Mouse (Mus musculus) left cerebral cortex, postnatal 10 days (tissue): ENCODE results near the gene Arid4a. TPM values are rescaled to one million over a fixed set of nuclear protein-coding genes. Genes with fewer than 3 reads are reported as not detected.
"Not testable (repeated sequence)": the region's sequence is repeated elsewhere in the genome, so short reads cannot be mapped to it uniquely, and the experiment has no call there.

Experiments
- DNase-seq, 2 experiments: peaks; one replicate each; pipeline ENCODE4 v3.0.0; 2021 to 2022; ENCODE audit warnings: low spot score in 2 of 2, mixed read lengths in 1 of 2; ENCODE audit errors: extremely low spot score in 1 of 2
- intact Hi-C: fragments of 180-260 bp; cut with DNase I; formaldehyde crosslinking; loops from one replicate; pipeline ENCODE4 v1.15.1; 2025
- total RNA-seq, 2 experiments: library from RNA; stranded (reverse); gene quantifications; 2 replicates each; pipeline ENCODE4 v1.2.3; 2021

Gene Arid4a
- total RNA-seq, 2 experiments from 2014 or later = 31.2 to 32.2 TPM

DNA sequence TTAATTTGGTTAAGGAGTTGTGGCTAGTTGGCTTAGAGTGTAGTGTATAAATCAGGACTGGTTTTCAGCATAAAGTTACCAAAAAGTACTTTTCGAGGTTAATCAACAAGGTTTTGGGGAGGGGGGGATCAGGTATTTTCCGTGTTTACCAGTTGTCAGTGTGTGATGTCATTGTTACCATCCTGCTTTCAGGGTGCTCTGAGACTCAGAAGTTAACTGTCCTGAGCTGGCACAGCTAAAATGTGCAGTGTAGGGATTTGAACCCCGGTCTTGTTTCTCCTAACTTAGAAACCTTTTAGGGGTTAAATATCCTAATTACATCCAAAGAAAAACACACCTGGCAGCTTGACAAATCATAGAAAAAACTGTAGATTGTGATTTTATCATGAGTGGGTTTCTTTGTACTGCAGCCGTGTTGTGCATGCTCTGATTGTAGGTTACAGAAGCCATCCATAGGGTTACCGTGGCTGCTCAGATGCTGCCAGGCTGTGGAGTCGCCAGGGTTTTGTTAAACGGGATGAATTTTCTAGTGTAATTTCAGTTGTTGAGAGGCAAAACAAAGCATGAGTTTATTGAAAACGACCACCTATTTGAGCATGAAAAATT, 31.8 kb downstream of the Arid4a start:
- intact Hi-C loops = no loop called here
- no peak for DNase-seq

DNA sequence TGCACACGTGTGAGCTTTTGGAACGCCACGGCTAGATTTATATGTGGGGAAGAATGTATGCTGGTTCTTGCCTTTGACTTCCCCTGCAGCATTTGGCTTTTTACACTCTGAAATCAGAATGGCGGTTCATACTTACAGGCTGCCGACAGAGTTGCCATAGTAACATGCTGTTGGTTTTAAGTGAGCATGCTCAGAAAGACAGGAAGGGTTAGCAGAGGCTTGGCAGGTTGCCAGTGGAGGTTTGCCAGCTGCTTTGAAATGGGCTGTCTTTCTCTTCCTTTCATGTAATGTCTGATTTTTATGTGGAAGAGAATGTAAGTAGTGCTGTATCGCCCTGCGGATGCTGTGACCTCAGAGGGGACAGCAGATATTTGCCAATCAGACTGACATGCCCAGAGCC, 32.3 kb downstream of the Arid4a start:
- peak; percentile 97 to 98 for DNase-seq
- intact Hi-C loops = no loop called here

DNA sequence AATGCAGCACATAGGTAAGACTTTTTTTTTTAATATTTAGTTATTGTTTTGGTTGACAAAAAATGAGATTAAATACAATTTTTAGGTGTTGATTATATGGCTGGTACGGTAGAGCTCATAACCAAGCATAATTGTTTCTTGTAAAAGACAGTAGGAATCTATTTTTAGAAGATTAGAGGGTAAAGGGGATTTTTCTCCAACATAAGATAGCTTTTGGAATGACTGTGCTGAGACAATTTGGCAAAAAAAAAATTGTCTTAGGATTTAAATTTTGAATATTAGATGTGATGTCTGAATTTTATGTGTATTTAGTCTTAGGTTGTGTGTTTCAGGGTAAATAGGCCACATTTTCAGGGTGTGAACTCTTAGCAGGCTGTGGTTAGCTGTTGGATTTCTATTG, 32.8 kb downstream of the Arid4a start:
- DNase-seq = no peak
- intact Hi-C loops = no loop called here

DNA sequence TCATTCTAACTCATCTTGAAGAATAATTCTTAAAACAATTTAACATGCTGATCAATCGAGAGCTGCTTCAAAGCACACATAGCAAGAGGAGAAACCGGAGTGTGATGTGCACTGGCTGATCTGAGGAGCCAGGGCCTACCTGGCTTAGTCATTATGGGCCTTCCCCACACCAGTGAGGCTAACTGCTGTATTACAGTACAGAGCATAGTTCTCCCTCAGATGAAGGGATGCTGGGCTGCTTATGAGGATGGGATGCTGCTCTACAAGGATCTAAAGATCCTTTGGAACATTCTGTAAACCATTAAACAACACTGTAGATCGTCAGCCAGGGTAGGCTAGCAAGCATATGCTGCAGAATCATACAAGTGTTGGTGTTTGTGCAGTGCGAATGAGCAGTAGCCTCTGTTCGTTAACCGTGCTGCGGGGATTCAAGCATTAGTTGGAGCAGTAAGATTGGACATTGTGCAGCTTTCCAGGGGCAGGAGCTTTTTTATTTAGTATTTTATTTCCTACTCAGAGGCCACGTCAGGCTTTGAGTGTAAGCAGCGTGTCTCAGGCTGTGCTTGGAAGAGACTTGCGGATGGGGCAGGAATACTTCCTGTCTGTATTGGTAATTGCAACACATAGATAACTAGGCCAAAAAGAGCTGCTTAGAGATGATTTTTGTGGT, 33.9 kb downstream of the Arid4a start:
- intact Hi-C loops = loop anchor here (5.0 kb wide), 1 partner anchor 32 kb away; the partner anchor contains the start of gene Arid4a
- DNase-seq = no peak

DNA sequence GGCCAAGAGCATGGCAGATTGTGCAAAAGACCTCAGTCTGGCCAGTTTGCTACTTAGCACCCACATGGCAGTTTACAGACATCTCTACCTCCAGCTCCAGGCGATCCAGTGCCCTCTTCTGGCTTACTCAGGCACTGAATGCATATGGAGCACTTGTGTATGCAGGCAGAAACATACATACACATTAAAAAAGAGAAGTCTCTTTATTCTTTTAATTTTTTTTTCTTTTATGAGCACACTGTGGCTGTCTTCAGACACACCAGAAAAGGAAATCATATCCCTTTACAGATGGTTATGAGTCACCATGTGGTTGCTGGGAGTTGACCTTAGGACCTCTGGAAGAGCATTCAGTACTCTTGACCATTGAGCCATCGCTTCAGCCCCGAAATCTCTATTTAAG, 35.3 kb downstream of the Arid4a start:
- peak in 1 of 2 experiments; percentile 33 for DNase-seq
- intact Hi-C loops = loop anchor here (5.0 kb wide), 1 partner anchor 34 kb away; the partner anchor contains the start of gene Arid4a

DNA sequence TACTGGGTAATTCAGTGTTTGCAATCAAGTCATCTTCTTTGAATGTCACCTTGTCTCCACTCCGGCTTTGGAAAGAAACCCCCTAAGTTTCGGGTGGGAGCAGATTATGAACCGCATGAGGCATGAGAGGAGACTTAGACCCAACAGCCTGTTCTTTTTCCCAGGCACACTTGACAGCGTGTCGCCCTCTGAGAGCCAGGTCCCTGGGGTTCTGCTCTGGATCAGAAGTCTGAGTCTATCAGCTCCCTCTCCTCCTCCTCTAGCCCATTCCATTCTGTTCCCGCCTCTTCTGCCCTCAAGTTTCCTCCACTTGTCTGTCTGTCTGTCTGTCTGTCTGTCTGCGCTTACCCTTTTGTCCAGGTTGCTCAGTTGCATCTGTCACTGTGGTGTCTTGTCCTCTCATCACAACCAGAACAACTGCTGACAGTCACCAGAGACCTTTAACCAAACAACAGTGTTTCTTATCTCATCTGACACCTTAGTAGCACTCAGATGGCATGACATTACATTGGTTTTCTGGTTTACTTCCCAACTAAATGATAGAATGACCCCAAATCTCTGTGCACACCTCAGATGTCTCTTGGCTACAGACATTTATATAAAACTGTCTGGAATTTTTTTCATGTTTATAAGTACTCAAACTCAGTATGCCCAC, 36.7 kb downstream of the Arid4a start:
- no peak for DNase-seq
- intact Hi-C loops = loop anchor here (5.0 kb wide), 1 partner anchor 35 kb away; the partner anchor contains the start of gene Arid4a

DNA sequence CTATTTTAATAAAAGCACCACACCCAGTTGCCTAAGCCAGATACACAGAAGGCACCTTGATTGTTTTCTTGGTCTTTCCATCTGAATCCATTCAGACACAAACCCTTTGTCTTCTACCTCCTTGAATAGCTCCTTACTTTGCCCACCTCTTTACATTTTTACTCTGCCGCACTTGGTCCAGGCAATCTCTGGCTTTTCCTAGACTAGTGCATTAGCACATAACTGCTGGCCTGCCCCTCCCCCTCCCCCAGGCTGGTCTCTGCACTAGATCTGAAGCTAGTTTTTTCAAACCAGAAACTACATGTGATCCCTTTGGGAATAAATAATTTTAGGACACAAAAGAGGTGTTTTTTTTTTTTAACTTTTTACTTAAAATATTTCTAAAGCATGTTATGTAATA, 37.2 kb downstream of the Arid4a start:
- intact Hi-C loops = loop anchor here (5.0 kb wide), 1 partner anchor 36 kb away; the partner anchor contains the start of gene Arid4a
- peak in 1 of 2 experiments; percentile 45 for DNase-seq

DNA sequence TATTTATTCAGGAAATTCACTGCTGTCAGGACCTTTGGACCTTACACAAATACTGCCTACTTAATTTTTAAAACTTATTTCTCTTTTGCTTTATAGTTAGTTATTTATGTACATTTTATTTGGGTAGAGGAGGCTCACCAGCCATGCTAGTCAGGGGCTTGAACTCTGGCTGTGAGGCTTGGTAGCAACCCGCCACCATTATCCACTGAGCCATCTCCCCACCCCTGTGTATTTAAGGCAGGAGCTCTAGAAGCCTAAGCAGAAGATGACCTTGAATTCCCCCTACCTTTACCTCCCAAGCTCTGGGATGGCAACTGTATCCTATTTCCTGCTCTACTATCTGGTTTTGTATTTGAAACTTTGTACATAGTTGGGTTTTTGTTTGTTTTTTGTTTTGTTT, 37.7 kb downstream of the Arid4a start:
- intact Hi-C loops = loop anchor here (5.0 kb wide), 1 partner anchor 36 kb away; the partner anchor contains the start of gene Arid4a
- DNase-seq = no peak

DNA sequence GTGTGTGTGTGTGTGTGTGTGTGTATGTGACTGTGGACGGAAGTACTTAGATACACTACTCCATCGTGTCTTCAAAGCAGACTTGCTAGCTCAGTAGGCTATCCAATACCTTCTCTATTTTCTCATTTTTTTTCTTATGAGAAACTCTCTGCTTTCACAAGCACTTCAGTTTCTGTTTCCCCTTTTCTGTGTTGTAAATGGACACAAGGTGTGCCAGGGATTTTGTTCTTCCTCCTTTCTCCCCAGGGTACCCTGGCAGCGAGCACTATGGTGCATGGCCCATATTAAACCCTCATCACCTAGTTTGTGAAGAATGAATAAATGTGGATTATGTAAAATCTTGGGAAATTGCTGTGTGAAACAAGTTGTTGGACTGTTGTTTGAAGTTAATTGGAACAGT, 39.7 kb downstream of the Arid4a start:
- intact Hi-C loops = no loop called here
- DNase-seq = no peak

DNA sequence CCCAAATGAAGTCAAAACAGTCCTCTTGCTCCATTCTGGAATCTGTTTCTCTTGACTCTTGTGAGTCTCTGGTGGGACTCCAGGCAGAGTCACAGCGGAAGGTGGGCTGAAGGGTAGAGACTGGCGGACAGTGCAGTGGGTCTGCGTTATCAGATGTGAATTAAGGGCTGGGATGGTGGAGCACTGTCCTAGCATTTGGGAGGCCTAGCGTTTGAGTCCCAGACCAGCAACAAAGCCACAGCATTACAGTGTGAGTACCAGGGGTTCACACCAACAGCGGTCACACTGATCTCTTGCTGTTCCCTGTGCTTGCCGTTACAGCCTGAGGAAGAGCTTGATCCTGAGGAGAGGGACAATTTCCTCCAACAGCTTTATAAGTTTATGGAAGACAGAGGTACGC, 44.0 kb downstream of the Arid4a start:
- intact Hi-C loops = no loop called here
- no peak for DNase-seq

DNA sequence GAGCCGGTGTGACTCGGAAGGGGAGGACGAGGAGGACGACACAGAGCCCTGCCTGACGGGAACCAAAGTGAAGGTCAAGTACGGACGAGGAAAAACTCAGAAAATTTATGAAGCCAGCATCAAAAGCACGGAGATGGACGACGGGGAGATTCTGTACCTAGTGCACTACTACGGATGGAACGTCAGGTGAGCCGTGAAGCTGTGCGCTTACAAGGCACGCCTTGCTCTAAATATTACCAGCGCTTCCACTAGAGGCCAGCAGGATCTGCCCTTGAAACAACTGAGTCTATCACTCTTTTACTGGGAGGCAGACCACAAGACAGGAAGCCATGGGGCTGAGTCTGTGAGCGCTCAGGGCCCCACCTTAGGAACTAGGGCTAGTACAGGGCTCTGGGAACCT, 54.1 kb downstream of the Arid4a start:
- intact Hi-C loops = no loop called here
- DNase-seq = no peak

DNA sequence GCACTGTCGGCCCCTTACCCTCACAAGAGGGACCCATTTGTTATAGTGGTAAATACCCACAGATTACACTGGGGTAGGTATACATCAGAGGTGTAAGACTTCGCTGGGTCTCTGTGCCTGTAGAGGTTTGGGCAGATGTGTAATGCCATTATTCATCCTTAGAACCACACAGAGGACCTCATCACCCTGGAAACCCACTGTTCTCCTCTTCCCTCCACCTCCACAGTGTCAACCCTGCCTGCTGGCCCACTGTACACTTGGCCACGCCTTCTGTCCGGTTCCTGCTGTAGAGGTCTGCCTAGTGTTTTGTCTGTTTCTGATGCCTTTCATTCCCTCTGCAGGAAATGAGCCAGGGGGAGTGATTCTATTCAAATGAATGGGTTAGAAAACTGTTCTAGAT, 56.3 kb downstream of the Arid4a start:
- intact Hi-C loops = no loop called here
- DNase-seq = no peak

DNA sequence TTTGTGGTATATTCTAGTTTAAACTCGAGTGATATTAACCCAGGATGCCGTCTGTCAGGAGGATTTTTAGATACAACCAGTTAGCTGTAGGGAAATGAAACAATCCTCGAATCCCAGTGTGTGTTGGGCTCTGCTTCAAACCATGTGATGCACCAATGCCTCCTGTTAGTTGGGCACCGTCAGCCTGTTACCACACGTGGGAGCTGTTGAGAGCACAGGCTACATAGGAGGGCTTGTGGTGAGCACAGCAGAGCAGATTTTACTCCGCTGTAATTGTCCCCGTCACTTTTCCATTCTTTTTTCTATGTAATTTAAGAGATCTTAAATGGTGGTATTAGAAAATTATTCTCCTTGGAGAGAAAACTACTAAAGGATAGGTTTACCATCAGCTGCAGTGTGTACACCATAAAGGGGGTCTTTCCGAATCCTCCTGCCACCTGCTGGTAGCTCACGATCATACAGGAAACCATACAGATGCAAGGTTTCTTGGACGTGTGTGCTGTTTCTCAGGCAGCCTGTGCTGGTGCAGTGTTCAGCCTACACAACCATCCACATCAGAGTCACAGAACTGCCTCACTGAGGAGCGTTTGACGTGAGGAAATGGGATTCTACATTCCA, 57.4 kb downstream of the Arid4a start:
- intact Hi-C loops = no loop called here

DNA sequence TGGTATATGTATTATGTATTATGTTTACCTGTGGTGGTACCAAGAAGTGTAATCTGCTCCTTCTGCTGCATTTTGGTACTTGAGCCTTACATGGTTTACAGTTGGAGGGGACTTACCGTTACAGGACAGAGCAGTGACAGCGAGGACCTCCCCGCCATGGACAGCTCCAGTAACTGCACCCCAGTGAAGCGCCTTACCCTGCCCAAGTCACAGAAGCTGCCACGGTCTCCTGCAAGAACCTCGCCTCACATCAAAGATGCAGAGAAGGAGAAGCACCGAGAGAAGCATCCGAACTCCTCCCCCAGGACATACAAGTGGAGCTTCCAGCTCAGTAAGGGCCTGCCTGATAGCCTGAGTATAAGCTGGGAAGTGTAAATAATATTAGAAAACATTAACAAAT, 70.5 kb downstream of the Arid4a start:
- intact Hi-C loops = no loop called here

More for the DNA sequence above, 57.4 kb downstream of the Arid4a start:
- peak in 1 of 2 experiments; percentile 46 for DNase-seq

DNA sequence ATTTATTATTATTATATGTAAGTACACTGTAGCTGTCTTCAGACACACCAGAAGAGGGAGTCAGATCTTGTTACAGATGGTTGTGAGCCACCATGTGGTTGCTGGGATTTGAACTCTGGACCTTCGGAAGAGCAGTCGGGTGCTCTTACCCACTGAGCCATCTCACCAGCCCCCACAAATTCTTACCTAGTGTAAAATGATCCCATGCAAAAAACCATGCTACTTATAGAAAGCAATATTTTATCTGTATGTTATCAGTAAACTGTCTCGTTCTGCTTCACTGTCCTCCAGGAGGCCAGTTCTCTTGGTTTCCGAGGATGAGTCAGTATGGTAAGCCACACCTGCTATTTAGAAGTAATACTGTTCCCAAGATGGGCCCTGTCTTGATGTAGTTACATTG, 88.5 kb downstream of the Arid4a start:
- intact Hi-C loops, DNase-seq: not testable (repeated sequence)

More for the DNA sequence above, 70.5 kb downstream of the Arid4a start:
- no peak for DNase-seq

DNA sequence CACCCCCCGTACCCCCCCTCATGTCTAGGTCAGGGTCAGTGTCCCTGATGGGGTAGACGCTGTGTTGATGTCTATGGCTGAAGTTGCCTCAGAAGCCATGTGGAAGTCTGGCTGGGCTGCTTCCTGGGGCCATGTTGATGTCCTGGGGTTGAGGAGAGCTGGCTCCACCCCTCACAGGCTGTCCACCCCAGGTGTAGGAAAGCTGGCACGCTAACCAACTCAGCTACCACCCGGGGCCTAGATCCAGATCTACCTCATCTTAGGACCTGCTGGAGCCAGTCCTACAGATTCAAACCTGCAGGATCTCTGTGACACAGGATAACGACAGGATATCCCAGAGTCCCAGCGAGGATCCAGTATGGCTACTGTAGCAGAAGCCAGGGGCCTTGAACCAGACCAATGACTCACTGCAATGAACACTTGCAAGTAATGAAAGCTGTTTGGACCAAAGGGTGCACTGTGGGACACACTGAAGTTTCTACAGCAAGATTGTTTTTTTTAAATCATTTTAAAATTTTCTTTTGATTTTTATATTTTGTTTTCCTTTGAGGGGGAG, 91.5 kb downstream of the Arid4a start:
- DNase-seq = no peak
- intact Hi-C loops = no loop called here

DNA sequence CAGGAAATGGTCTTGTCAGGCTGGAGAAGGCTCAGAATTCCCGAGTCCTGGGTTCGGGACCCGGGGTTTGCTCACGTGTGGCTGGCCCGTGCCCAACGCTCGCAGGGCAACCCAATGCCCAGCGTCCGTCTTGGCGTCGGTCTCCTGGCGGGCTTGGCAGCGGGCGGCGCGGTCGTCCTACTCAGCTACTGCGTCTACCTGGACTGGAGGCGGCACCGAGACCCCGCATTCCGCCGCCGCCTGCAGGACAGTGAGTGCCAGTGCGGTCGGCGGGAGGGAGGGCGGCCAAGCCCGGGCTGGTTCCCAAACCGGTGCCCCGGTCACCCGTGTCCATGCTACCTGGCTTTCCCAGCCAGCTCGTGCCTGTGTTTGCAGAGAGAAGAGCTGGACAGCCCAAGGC, 95.5 kb downstream of the Arid4a start, which contains the start of gene Tomm20l:
Gene Tomm20l, plus strand, starts transcription at position 98 of the 400 bp plus-strand sequence.
- intact Hi-C loops = no loop called here
- DNase-seq = peak in 1 of 2 experiments; percentile 49

DNA sequence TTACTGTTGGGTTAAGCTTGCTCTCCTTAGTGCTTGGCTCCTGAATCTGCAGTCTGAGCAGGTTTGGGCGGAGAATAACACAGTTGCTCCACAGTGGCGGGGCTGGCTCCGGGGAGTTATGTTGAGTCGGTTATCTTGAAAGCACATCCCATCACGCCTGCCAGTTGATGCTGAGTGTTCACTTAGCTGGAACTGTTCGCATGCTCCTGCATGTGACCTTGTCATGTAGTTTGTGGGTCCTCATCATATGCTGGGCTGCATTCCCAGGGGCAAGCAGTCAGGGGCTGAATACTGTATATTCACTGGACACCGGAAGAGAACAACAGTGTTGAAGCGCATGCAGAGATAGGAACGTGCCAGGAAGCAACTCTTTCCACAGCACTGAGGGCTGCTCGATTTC, 97.3 kb downstream of the Arid4a start:
- intact Hi-C loops = no loop called here

DNA sequence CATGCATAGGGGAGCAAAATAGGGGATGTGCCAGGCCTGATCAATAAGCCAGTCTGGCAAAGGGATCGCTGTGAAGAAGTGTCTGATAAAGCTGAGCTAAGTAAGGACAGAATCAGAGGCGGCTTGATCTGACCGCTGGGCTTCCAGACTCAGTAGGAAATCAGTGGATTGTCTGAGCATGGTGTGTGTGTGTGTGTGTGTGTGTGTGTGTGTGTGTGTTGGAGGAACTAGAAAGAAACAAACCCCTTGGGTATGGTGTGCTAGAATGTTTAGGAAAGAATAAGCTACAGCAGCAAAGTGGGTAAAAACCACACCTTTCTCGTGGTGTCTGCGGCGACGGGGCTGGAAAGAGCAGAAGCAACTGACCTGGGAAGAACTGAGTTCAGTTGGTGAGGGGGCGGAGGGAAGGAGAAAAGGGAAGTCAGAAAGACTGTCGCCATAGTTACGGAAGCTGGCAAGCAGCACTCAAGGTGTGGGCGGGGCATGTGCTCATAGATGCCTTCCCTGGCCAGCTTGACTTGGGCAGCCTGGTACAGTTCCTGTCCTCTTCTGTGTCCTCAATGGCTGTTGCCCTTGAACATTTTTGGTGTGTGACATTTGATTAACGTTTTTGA, 98.0 kb downstream of the Arid4a start:
- intact Hi-C loops = no loop called here
- DNase-seq = peak; percentile 36 to 75

More for the DNA sequence above, 97.3 kb downstream of the Arid4a start:
- no peak for DNase-seq
